Mouse (Mus musculus): ENCODE results near the gene Ptgr1. TPM values are rescaled to one million over a fixed set of nuclear protein-coding genes. Genes with fewer than 3 reads are reported as not detected.
A peak's percentile ranks its signal among the peaks of the same experiment; 100 is the strongest.

The Ptgr1 gene
- polyA plus RNA-seq, 2 experiments, result 11.1 to 14.8 TPM

GRCm38 (mm10) chr4:58994762-58995161 is 7.8 kb upstream of the Ptgr1 start, which contains the start of gene Dnajc25:
TSS of gene Dnajc25 (plus strand) at chr4:58995062.
- Histone ChIP-seq H3K9ac (replicated peaks) (no peak within 1 kb of the TSS), H3K36me3 (replicated peaks; ENCODE audit: control insufficient read depth, insufficient read depth, low read depth) (no peaks in the 10 kb centered on the region), H3K27me3 (ENCODE audit: control insufficient read depth, insufficient read depth, low read length) (no peaks in the 10 kb centered on the region), H3K4me1 (replicated peaks; ENCODE audit: control insufficient read depth in 2 of 2, insufficient read depth in 2 of 2, low read length in 1 of 2) (peaks cover 29 to 41% of the 10 kb centered on the region in 2 experiments), H3K9me3 (ENCODE audit: control insufficient read depth, low read length) (no peaks in the 10 kb centered on the region), H3K4me2 (ENCODE audit: low read depth) (no peak within 1 kb of the TSS), H3K4me3 (ENCODE audit: insufficient read depth in 1 of 2, low read depth in 2 of 2, low read length in 2 of 2) (no peak within 1 kb of the TSS), H3K27ac (no peak within 1 kb of the TSS)
- 47% methylated on average over 4 of the region's 4 CpGs for WGBS (ENCODE audit: insufficient replicate concordance)
- DNase-seq (ENCODE audit: low read depth in 3 of 3, low spot score in 3 of 3) (no peak), ATAC-seq (ENCODE audit: insufficient read depth) (no peak)
- TF ChIP-seq EP300 (IDR thresholded peaks at IDR 0.05; ENCODE audit: low read depth), result no peak
- no peak for TF ChIP-seq CTCF (IDR thresholded peaks at IDR 0.05; ENCODE audit: low read depth)

- H3K4me1 ChIP-seq (replicated peaks; ENCODE audit: control insufficient read depth in 2 of 2, insufficient read depth in 2 of 2, low read length in 1 of 2), result peaks cover 37 to 54% of the 10 kb centered on the region in 2 experiments
- no peak for DNase-seq (ENCODE audit: low read depth in 3 of 3, low spot score in 3 of 3)
- H3K4me2 ChIP-seq (ENCODE audit: low read depth), result peak overlapping the region; percentile 65
- TF ChIP-seq EP300 (IDR thresholded peaks at IDR 0.05; ENCODE audit: low read depth) (no peak), CTCF (IDR thresholded peaks at IDR 0.05; ENCODE audit: low read depth) (no peak)
- 21% methylated on average over 5 of the region's 5 CpGs for WGBS (ENCODE audit: insufficient replicate concordance)
- peak overlapping the region; percentile 47 for H3K9ac ChIP-seq (replicated peaks)
- no peaks in the 10 kb centered on the region for H3K36me3 ChIP-seq (replicated peaks; ENCODE audit: control insufficient read depth, insufficient read depth, low read depth)
- peak overlapping the region; percentile 48 for H3K27ac ChIP-seq
- H3K27me3 ChIP-seq (ENCODE audit: control insufficient read depth, insufficient read depth, low read length), result no peaks in the 10 kb centered on the region
- 0 out of 4 replicates have a peak overlapping the region, but pooled peaks of 1 of the 2 experiments have one; percentile 12 for H3K4me3 ChIP-seq (ENCODE audit: insufficient read depth in 1 of 2, low read depth in 2 of 2, low read length in 2 of 2)
- H3K9me3 ChIP-seq (ENCODE audit: control insufficient read depth, low read length), result no peaks in the 10 kb centered on the region
- ATAC-seq (ENCODE audit: insufficient read depth), result peak; percentile 65
Measured at GRCm38 (mm10) chr4:58992195-58992594, 5.3 kb upstream of the Ptgr1 start.

- Histone ChIP-seq H3K9ac (replicated peaks) (no peak overlapping the region), H3K9me3 (ENCODE audit: control insufficient read depth, low read length) (no peaks in the 10 kb centered on the region), H3K27me3 (ENCODE audit: control insufficient read depth, insufficient read depth, low read length) (no peaks in the 10 kb centered on the region), H3K36me3 (replicated peaks; ENCODE audit: control insufficient read depth, insufficient read depth, low read depth) (no peaks in the 10 kb centered on the region), H3K4me2 (ENCODE audit: low read depth) (no peak overlapping the region; the same call in none of the 2 replicates), H3K27ac (no peak overlapping the region), H3K4me1 (replicated peaks; ENCODE audit: control insufficient read depth in 2 of 2, insufficient read depth in 2 of 2, low read length in 1 of 2) (peaks cover 43 to 61% of the 10 kb centered on the region in 2 experiments), H3K4me3 (ENCODE audit: insufficient read depth in 1 of 2, low read depth in 2 of 2, low read length in 2 of 2) (no peak overlapping the region)
- no peak for TF ChIP-seq CTCF (IDR thresholded peaks at IDR 0.05; ENCODE audit: low read depth)
- no peak for TF ChIP-seq EP300 (IDR thresholded peaks at IDR 0.05; ENCODE audit: low read depth)
- 51% methylated on average over 17 of the region's 17 CpGs for WGBS (ENCODE audit: insufficient replicate concordance)
- peak; percentile 44; the same call in 1 of the 2 replicates for ATAC-seq (ENCODE audit: insufficient read depth)
- DNase-seq (ENCODE audit: low read depth in 3 of 3, low spot score in 3 of 3), result peak in 2 of 3 experiments; percentile 43 to 56
Measured at GRCm38 (mm10) chr4:58990609-58991434, 3.9 kb upstream of the Ptgr1 start.

- H3K4me2 ChIP-seq (ENCODE audit: low read depth), result no peak overlapping the region
- no peak for ATAC-seq (ENCODE audit: insufficient read depth)
- DNase-seq (ENCODE audit: low read depth in 3 of 3, low spot score in 3 of 3), result no peak
- no peaks in the 10 kb centered on the region for H3K27me3 ChIP-seq (ENCODE audit: control insufficient read depth, insufficient read depth, low read length)
- no peak for TF ChIP-seq EP300 (IDR thresholded peaks at IDR 0.05; ENCODE audit: low read depth)
- TF ChIP-seq CTCF (IDR thresholded peaks at IDR 0.05; ENCODE audit: low read depth), result no peak
- no peak overlapping the region for H3K4me3 ChIP-seq (ENCODE audit: insufficient read depth in 1 of 2, low read depth in 2 of 2, low read length in 2 of 2)
- no peak overlapping the region for H3K9ac ChIP-seq (replicated peaks)
- 40% methylated on average over 7 of the region's 7 CpGs for WGBS (ENCODE audit: insufficient replicate concordance)
- H3K27ac ChIP-seq, result no peak overlapping the region
- peaks cover 41 to 57% of the 10 kb centered on the region in 2 experiments for H3K4me1 ChIP-seq (replicated peaks; ENCODE audit: control insufficient read depth in 2 of 2, insufficient read depth in 2 of 2, low read length in 1 of 2)
- no peaks in the 10 kb centered on the region for H3K36me3 ChIP-seq (replicated peaks; ENCODE audit: control insufficient read depth, insufficient read depth, low read depth)
- no peaks in the 10 kb centered on the region for H3K9me3 ChIP-seq (ENCODE audit: control insufficient read depth, low read length)
Measured at GRCm38 (mm10) chr4:58989303-58989898, 2.5 kb upstream of the Ptgr1 start.

GRCm38 (mm10) chr4:58985157-58985648 is 1.7 kb downstream of the Ptgr1 start:
- H3K9me3 ChIP-seq (ENCODE audit: control insufficient read depth, low read length), result no peaks in the 10 kb centered on the region
- H3K9ac ChIP-seq (replicated peaks), result no peak overlapping the region
- no peak overlapping the region for H3K27ac ChIP-seq
- H3K36me3 ChIP-seq (replicated peaks; ENCODE audit: control insufficient read depth, insufficient read depth, low read depth), result no peaks in the 10 kb centered on the region
- H3K4me3 ChIP-seq (ENCODE audit: insufficient read depth in 1 of 2, low read depth in 2 of 2, low read length in 2 of 2), result no peak overlapping the region; a peak in 1 of 4 replicates
- ATAC-seq (ENCODE audit: insufficient read depth) (peak; percentile 61), DNase-seq (ENCODE audit: low read depth in 3 of 3, low spot score in 3 of 3) (peak; percentile 55 to 70 (median 60))
- no peaks in the 10 kb centered on the region for H3K27me3 ChIP-seq (ENCODE audit: control insufficient read depth, insufficient read depth, low read length)
- peak overlapping the region; percentile 31 for H3K4me2 ChIP-seq (ENCODE audit: low read depth)
- 5% methylated on average over 7 of the region's 7 CpGs for WGBS (ENCODE audit: insufficient replicate concordance)
- H3K4me1 ChIP-seq (replicated peaks; ENCODE audit: control insufficient read depth in 2 of 2, insufficient read depth in 2 of 2, low read length in 1 of 2), result peaks cover 21 to 30% of the 10 kb centered on the region in 2 experiments
- peak; percentile 38; the same call in 1 of the 2 replicates for TF ChIP-seq EP300 (IDR thresholded peaks at IDR 0.05; ENCODE audit: low read depth)
- TF ChIP-seq CTCF (IDR thresholded peaks at IDR 0.05; ENCODE audit: low read depth), result peak; percentile 92

Measured in liver, embryonic 14.5 days (tissue).